Mouse (Mus musculus) G1E (cell line): ENCODE results near the gene Slx4ip. TPM values are rescaled to one million over a fixed set of nuclear protein-coding genes. Genes with fewer than 3 reads are reported as not detected.

Experiments used
- ATAC-seq: 2 replicates; pipeline ENCODE4 v1.8.0; 2016; ENCODE audit warnings: mild to moderate bottlenecking; ENCODE audit not compliant: insufficient number of reproducible peaks, poor library complexity, low FRiP score, severe bottlenecking; ENCODE audit errors: extremely low read depth
- DNase-seq: peaks from one replicate; pipeline ENCODE4 v3.0.0; 2012; ENCODE audit warnings: low spot score
- H3K27me3 ChIP-seq: 2 replicates; pipeline ENCODE4 v1.6.1; 2012; ENCODE audit warnings: mild to moderate bottlenecking, low read length, inconsistent platforms; ENCODE audit not compliant: insufficient read depth
- H3K36me3 ChIP-seq: replicated peaks from 2 replicates; pipeline ENCODE3; 2012; ENCODE audit warnings: mild to moderate bottlenecking, inconsistent platforms
- H3K4me1 ChIP-seq: 2 replicates; pipeline ENCODE4 v1.6.1; 2012; ENCODE audit warnings: low read depth, low read length, inconsistent platforms, mixed read lengths; ENCODE audit not compliant: insufficient read depth
- H3K4me3 ChIP-seq: 2 replicates; pipeline ENCODE4 v1.5.1; 2012; ENCODE audit warnings: low read depth, mild to moderate bottlenecking, inconsistent platforms, low read length, moderate library complexity, mixed read lengths
- H3K9me3 ChIP-seq: replicated peaks from 2 replicates; pipeline ENCODE4 v1.6.1; 2012; ENCODE audit warnings: inconsistent platforms
- CTCF ChIP-seq: IDR thresholded peaks from 2 replicates; pipeline ENCODE4 v1.5.1; 2012; ENCODE audit warnings: low read depth, low read length, inconsistent platforms, mixed read lengths
- GATA1 ChIP-seq: IDR thresholded peaks from 2 replicates; pipeline ENCODE4 v1.6.1; 2012; ENCODE audit warnings: borderline replicate concordance, low read length, inconsistent platforms, mixed read lengths
- GATA2 ChIP-seq: IDR thresholded peaks from 2 replicates; pipeline ENCODE4 v1.6.1; 2012; ENCODE audit warnings: low read depth, low read length, inconsistent platforms, borderline replicate concordance
- POLR2AphosphoS5 ChIP-seq: IDR thresholded peaks from 2 replicates; pipeline ENCODE4 v1.6.1; 2012; ENCODE audit warnings: low read depth, low read length, inconsistent platforms; ENCODE audit not compliant: insufficient replicate concordance
- TAL1 ChIP-seq: conservative IDR thresholded peaks from 2 replicates; pipeline ENCODE4 v1.6.1; 2012; ENCODE audit warnings: low read depth, low read length, inconsistent platforms, mixed read lengths
- polyA plus RNA-seq: library from polyadenylated mRNA; stranded (reverse); fragments of >175 nt; gene quantifications from 2 replicates; pipeline ENCODE4 v1.2.3, GENCODE M21; 2012
- total RNA-seq, 2 experiments: library from RNA; stranded (forward) in 1 of 2; stranded (reverse) in 1 of 2; fragments of 200-1000 nt in 1 of 2; fragments of >200 nt in 1 of 2; fragmentation: Nextera tagmentation in 1 of 2; gene quantifications; 2 replicates each; pipeline ENCODE4 v1.2.3; 2014 to 2017

Slx4ip gene
- total and polyA plus RNA-seq, 3 experiments = 0.50 to 18.0 (median 9.8) TPM

GRCm38 (mm10) chr2:137044122-137044521 lies 153.1 kb downstream of the Slx4ip start:
- no peak for TF ChIP-seq CTCF
- TF ChIP-seq TAL1 = no peak
- Histone ChIP-seq H3K4me1 (no peaks in the 10 kb centered on the region), H3K4me3 (no peak overlapping the region), H3K27me3 (no peaks in the 10 kb centered on the region), H3K36me3 (peaks cover 30% of the 10 kb centered on the region), H3K9me3 (no peaks in the 10 kb centered on the region)
- ATAC-seq = no peak
- no peak for DNase-seq

GRCm38 (mm10) chr2:137049367-137049766 lies 158.3 kb downstream of the Slx4ip start:
- ATAC-seq = no peak
- H3K27me3 ChIP-seq = no peaks in the 10 kb centered on the region
- TF ChIP-seq TAL1 = no peak
- TF ChIP-seq CTCF = no peak
- TF ChIP-seq GATA2 = no peak
- no peak for TF ChIP-seq POLR2AphosphoS5
- TF ChIP-seq GATA1 = no peak
- H3K36me3 ChIP-seq = peaks cover 22% of the 10 kb centered on the region
- no peak overlapping the region for H3K4me3 ChIP-seq
- no peak for DNase-seq
- no peaks in the 10 kb centered on the region for H3K4me1 ChIP-seq
- H3K9me3 ChIP-seq = no peaks in the 10 kb centered on the region

- ATAC-seq = no peak
These were observed 158.9 kb downstream of the Slx4ip start for GRCm38 (mm10) chr2:137049906-137050305.

GRCm38 (mm10) chr2:137063829-137064228 lies 172.8 kb downstream of the Slx4ip start:
- TF ChIP-seq TAL1 (no peak), GATA2 (no peak), CTCF (no peak), POLR2AphosphoS5 (no peak), GATA1 (no peak)
- Histone ChIP-seq H3K36me3 (peaks cover 29% of the 10 kb centered on the region), H3K27me3 (no peaks in the 10 kb centered on the region), H3K9me3 (no peaks in the 10 kb centered on the region), H3K4me1 (no peaks in the 10 kb centered on the region), H3K4me3 (no peak overlapping the region)
- DNase-seq (no peak), ATAC-seq (no peak)

More at GRCm38 (mm10) chr2:137049906-137050305, 158.9 kb downstream of the Slx4ip start:
- Histone ChIP-seq H3K4me1 (no peaks in the 10 kb centered on the region), H3K4me3 (no peak overlapping the region), H3K9me3 (no peaks in the 10 kb centered on the region), H3K36me3 (peaks cover 25% of the 10 kb centered on the region), H3K27me3 (no peaks in the 10 kb centered on the region)
- no peak for TF ChIP-seq POLR2AphosphoS5
- TF ChIP-seq TAL1 = no peak
- TF ChIP-seq CTCF = no peak
- no peak for TF ChIP-seq GATA1
- no peak for TF ChIP-seq GATA2
- DNase-seq = no peak

DNA sequence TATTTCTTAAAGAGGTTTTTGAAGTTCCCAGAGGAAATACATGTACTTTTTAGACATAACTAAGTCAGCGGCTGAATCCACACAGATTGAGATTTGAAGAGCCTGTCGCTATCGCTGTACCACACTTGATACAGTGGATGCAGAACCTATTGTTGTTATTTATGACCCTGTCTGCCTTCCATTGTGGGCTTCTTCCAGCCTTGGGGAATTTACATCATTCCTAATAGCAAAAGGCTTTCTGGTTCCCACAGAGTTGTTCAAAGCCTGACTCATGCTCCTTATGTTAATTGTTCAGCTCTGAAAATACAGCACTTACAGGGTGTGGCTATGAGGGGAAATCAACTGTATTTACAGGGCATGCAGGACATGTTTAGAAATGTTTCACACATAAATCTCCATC lies 173.5 kb downstream of the Slx4ip start:
- TF ChIP-seq GATA1 = no peak
- H3K27me3 ChIP-seq = no peaks in the 10 kb centered on the region
- H3K9me3 ChIP-seq = no peaks in the 10 kb centered on the region
- H3K4me3 ChIP-seq = no peak overlapping the region
- DNase-seq (no peak), ATAC-seq (no peak)
- peaks cover 26% of the 10 kb centered on the region for H3K36me3 ChIP-seq
- no peaks in the 10 kb centered on the region for H3K4me1 ChIP-seq

GRCm38 (mm10) chr2:137067479-137068110 lies 176.6 kb downstream of the Slx4ip start:
- no peak for TF ChIP-seq TAL1
- no peak for TF ChIP-seq POLR2AphosphoS5
- TF ChIP-seq GATA2 = no peak
- no peak for TF ChIP-seq CTCF
- TF ChIP-seq GATA1 = no peak
- no peak for ATAC-seq
- no peak for DNase-seq
- Histone ChIP-seq H3K4me1 (no peaks in the 10 kb centered on the region), H3K27me3 (no peaks in the 10 kb centered on the region), H3K36me3 (peaks cover 24% of the 10 kb centered on the region), H3K9me3 (no peaks in the 10 kb centered on the region), H3K4me3 (no peak overlapping the region)

DNA sequence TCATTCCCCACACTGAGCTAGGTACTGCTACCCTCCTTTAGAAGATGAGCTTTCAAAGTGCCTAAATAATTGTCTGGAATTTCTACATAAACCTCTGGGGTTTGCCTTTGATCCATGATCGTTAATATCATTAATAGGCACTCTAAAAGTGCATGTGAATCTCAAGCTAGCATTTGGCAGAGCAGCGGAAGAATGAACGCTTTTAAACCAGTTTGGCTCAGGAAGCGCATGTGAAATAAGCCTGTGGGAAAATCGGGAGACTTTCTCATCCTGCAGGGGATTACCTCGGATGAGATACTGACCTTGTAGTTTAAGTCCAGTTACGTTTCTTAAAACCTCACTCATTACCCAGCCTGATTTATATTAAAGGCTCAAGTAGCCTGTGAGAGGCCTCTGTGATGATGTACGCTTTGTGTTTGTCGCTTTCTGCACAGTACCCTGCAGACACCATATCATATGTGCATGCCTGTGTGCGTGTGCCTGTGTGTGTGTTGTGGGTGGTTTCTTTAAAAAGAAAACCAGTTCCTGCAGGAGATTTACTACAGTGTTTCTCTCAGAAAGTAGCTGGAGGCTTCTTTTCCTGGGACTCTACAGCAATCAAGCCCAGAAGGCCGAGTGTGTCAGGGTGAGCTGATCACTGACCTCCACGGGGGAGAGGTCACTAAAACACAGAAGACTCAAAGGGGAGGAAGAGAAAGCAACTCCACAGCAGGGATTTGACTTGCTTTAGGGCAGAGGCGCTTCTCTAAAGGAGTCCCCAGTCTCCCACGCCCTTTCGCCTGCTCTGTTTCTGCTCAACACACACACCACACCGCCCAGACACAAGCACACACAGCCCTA lies 182.7 kb downstream of the Slx4ip start:
- TF ChIP-seq GATA2 = no peak
- no peak for TF ChIP-seq POLR2AphosphoS5
- TF ChIP-seq GATA1 = no peak
- TF ChIP-seq TAL1 = no peak
- TF ChIP-seq CTCF = no peak
- ATAC-seq (no peak), DNase-seq (no peak)
- Histone ChIP-seq H3K36me3 (peaks cover 2% of the 10 kb centered on the region), H3K9me3 (no peaks in the 10 kb centered on the region), H3K4me1 (no peaks in the 10 kb centered on the region), H3K4me3 (no peak overlapping the region), H3K27me3 (no peaks in the 10 kb centered on the region)
